Mouse (Mus musculus): ENCODE measurements at regions not wholly inside any gene's neighbourhood (a gene's known extent, or its start where the extent isn't known, plus 50 kb on each side); places are given as distances from the start of the nearest gene placed in this dataset.
"Not testable (repeated sequence)": the region's sequence is repeated elsewhere in the genome, so short reads cannot be mapped to it uniquely, and the experiment has no call there.

DNA sequence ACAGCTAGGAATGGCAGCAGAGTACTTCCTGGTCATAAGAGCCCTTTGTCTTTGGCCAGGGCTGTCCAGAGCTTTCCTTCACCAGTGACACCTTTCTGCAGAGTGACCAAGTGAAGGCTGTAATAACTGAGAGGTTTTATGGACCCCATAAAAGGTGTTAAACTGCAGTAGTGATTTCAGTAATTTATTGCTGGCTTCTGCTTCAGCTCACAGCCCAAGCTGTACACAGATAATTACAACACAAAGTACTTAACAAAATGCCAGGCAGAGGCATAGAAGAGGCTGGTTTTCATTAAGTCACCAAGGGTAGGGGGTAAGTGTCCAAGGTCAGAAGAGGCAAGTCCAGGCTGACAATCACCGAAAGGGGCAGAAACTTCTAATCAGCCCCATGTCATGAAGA, 83.8 kb downstream of the Eif4e start:
- DNase-seq (ENCODE audit: low spot score): no peak

DNA sequence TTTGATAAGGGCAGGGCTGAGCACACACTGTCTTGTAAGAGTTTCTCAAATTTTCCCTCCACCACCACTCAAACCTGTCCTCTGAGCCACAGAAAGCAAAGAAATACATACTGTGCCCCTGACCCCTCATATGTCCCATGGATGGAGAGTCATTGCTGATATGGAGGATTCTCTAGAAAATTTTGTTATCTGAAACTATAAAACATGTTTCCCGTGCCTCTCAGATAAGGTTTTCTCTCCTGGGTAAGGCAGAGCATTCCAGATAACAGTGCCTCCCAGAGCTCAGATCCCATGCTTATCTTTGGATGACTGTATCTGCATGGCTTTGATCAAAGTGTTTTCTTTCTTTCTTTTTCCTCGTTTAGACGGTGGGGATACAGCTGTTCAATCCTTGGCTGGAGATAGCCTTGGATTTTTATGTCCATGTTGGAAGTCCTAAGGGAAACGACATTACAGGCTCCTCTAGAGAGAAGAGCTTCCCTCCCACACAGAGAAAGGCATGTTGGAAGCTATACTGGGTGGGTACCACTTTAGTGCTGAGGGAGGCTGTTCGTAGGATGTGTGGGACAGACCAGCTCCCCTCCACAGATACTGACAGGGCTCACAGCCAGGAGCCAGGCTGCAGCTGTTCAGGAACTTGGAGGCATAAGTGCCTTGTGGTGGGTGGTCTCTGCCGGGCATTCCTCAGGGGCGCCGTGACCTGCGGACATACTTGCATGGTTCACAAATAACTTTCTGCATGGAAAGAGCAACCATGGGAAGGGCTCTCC, 87.1 kb downstream of the Eif4e start:
- peak; percentile 5 for DNase-seq (ENCODE audit: low spot score)

DNA sequence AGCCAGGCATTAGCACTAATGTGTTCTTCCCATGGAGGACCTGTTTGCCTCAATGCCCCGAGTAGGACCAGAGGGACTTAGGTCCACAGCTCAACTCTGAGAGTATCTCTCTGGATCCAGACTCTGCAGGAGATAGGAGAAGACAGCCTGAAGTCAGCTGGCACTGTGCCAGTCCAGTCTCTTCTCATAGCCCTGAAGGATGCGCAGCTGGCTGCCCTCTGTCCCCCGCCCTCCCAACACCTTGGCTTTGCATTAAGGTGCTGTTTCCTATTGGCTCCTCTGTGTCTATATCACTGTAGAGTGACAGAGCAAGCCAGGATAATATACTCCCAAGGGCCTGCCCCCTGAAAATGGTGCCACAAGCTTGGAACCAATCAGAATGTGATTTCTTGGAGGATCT, 87.7 kb downstream of the Eif4e start:
- no peak for DNase-seq (ENCODE audit: low spot score)

DNA sequence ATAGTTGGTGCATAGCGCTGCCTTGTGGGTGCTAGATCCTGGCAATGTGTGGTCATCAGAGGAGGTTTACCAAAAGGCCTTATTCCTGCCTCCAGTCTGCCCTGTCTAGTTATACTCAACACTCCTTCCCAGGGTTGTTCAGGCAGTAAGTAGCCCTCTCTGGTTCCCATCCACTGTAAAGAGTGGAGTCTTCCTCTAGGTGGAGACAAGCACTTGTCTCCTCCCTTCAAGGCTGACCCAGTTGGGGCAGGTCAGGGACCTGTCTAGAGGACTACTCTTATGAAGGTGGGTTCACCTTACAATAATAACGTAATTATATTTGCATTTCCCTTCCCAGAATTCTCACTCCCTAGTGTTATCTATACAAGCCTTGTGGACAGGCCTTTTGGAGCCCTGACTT, 88.9 kb downstream of the Eif4e start:
- DNase-seq (ENCODE audit: low spot score): no peak

DNA sequence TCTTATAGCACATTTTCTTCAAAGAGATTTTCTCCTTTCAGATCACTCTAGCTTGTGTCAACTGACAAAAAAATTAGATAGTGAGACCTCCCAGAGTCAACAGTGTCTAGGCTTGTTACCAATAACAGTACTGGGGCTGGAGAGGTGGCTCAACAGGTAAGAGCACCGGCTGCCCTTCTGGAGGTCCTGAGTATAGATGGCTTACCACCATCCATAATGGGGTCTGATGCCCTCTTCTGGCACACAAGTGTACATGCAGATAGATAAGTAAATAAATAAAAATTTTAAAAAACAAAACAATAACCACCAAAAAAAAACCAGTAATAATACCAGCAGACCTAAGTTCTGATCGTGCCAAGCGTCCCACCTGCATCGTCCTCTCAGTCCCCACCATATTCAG, 94.3 kb downstream of the Eif4e start:
- no peak for DNase-seq (ENCODE audit: low spot score)

DNA sequence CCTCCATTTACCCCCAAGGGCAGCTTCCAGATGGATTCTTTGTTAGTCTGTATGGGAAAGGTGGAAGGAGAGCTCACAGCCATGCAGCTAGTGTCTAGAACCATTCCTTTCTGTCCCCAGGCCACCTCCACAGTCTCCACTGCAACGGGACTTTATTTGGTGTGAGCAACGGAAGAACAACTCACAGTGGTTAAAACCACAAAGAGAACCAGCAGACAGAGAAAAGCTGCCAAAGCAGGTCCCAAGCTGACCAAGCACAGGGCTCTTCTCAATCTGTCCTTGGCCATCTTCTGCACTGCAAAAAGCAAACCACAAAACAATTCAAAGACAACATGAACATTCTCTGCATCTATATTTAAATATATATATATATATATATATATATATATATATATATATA, 98.1 kb downstream of the Eif4e start:
- no peak for DNase-seq (ENCODE audit: low spot score)

DNA sequence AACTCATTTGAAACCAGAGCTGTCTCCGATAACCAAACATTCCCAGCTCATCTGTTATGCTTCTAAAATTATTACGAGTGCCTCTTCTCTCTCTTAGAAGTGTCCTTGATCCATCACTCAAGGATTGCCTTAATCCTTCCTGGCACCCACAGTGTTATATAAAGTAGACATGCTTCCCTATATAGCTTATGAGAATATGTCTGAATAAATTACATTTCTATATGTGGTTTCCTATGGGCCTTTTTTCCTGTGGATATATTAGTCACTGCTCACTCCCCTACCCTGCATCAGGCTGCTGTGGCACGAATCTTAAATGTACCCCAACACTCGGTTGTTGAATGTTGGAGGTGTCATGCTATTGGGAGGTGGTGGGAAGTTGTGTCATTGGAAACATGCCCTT, 100.3 kb downstream of the Eif4e start:
- no peak for DNase-seq (ENCODE audit: low spot score)

DNA sequence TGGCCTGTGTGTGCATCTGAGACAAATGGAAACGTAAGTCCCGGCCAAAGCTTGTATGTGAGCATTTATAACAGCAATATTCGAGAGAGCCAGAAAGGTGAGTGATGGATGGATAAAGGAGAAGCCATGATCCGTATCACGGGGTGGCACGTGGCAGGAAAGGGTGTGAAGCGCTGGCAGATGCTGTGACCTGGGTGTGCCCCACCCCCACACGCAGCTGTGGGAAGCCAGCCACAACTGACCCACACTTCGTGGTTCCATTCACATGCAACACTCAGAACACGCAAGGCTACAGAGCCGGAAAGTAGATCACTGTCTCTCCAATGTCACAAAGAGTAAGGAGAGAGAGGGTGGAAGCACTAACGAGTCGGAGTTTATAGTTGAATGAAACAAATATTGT, 104.3 kb downstream of the Eif4e start:
- DNase-seq (ENCODE audit: low spot score): no peak

DNA sequence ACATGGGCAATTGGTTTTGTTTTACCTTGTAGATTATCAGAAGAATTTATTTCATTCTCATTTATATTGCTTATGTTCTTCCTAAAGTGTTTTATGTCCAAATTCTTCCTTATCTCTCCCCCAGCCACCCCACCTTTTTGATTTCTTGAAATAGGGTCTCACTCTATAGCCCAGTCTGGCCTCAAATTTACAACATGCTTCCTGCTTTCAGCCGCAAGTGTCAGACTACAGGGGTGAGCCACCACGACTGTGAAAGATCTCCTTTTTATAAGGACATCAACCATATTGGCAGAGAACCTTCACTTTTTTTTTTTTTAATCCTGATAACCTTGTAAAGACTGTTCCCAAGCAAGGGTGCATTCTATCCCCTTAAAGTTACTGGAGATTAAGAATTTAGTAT, 106.1 kb downstream of the Eif4e start:
- DNase-seq (ENCODE audit: low spot score): no peak

DNA sequence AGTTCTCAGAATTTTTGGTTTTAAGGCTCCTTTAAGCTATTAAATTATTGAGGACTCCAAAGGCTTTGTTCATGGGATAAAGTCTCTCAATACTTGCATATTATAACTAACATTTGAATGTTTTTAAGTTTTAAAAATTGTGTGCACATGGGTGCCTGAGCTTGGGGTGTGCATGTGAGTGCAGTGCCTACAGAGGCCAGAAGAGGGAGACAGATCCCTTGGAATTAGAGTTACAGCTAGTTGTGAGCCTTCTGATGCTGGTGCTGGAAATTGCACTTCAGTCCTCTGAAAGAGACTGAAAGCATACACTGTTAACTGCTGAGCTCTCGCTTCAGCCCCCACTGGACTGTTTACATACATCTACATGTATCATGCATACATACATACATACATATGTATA, 100.0 kb upstream of the Tspan5 start:
- no peak for DNase-seq (ENCODE audit: low spot score)

DNA sequence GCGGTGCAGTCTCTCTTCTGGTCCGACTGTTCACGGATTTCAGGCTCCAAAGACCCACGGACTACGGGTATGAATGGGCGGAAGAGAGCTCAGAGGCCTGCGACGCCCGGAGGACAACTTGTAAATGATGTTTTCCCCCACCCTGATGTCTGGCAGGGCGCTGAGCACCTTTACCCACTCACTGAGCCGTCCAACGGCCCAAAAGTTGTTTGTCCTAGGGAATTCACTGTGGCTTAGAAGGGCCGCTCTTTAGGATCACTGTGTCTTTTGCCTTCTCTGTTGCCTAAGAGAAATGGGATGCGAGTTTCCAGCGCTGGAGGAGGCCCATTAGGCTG, 98.1 kb upstream of the Tspan5 start:
- no peak for DNase-seq (ENCODE audit: low spot score)

DNA sequence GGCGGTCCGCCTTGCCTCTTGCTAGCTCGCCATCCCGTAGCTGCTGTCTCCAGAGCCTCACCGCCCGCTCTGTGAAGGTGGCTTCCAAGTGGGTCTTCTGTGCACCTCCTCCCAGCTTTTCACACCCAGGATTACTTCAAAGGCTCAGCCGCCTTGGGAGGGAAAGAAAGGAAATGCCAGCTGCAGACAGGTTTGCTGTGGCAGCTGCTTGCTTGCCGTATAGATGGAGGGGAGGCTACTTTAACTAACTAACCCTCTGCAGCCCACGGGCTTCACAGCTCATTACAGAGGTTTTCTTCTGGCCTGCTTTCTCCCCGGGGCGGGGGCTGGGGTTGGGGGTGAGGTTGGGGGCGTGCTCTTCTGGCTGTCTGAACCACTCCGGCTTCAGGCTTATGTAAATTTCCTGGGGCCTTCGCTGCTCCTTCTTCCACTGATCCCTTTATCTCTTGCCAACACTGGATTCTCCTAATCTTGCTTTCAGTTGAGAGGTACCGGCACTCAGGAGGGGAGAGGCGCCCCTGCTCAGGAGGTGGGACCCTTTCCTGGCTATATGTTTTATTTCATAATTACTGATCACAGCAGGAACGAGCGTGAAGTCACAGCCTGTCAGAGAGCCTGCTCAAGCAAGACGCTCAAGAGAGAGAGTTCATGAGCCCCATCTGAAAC, 97.6 kb upstream of the Tspan5 start:
- DNase-seq (ENCODE audit: low spot score): peak; percentile 17

DNA sequence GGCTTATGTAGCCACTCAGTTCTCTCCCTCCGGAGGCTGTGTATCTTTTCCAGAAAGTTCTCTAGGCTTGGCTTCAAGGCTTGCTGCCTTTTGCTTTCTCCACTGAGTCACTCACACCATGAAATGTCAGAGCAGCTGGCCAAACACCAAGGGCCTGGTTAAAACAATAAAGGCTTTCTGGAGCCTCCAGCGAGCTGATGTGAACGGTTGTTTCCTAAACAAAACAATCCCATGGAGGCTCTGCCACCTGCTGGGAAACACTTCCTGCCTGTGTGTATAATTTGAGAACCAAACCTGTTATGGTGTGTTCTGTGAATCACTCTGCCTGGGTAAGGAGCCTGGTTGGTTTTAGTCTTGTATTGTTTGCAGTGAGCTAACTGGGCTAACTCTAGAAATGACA, 96.7 kb upstream of the Tspan5 start:
- DNase-seq (ENCODE audit: low spot score): no peak

DNA sequence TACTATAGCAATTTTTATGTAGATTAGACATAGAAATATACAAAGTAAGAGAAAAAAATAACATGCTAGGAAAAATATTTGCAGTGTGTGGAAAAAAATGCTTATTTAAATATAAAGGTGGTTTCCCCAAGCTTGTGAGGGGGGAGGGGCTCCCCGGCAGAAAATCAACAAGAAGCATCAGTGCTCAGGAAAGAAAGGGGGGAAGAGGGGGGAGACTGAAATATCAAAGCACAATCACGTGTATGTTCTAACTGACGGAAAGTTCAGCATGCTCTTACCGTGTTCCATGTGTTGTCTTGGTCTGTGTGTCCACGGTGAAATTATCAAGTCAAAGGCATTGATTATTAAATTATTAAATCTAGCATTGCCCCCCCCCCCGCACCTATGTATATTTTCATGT, 92.3 kb upstream of the Tspan5 start:
- DNase-seq (ENCODE audit: low spot score): no peak

DNA sequence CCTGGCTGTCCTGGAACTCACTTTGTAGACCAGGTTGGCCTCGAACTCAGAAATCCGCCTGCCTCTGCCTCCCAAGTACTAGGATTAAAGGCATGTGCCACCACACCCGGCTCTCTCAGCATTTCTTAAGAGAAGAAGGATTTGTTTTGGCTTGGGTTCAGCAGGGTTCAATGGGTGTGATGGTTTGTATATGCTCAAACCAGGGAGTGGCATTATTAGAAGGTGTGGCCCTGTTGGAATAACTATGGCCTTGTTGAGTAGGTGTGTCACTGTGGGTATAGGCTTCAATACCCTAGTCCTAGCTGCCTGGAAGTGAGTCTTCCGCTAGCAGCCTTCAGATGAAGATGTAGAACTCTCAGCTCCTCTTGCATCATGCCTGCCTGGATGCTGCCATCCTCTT, 91.3 kb upstream of the Tspan5 start:
- not testable (repeated sequence) for DNase-seq (ENCODE audit: low spot score)

DNA sequence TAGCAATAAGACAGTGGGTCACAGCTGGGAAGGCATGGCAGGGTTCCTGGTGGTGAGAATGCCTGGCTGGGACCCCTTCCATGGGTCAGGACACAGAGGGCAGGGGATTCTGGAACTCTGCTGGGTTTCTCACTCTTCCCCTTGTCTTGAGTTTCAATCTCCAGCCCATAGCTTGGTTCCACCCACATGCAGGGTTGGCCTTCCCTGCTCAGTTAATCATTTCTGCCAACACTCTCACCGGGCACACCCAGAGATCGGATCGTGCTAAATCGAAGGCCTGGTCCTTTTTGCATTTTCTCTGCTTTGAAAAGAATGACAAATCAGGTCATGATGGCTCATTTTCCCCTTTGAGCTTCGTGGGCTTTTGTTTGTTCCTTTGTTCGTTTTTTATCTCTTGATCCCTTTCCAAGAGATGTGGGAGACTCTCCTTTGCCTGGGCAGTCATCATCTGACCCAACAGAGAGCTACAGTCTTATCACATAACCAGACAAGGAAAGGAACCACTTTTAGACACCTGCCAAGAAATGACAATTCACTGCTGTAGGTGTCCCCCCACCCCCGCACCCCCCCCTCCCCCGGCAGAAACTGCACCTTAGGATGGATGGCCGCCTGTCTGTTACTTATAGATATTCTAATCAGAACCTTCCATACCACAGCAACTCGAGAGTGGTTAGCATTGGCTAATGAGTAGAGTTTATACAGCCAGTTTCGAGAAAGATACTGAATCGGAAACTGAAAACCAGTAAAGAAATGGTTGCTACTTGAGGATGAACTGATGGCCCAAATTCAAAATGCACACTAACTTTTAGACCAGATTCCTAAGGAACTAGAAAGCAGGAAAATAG, 90.4 kb upstream of the Tspan5 start:
- no peak for DNase-seq (ENCODE audit: low spot score)

DNA sequence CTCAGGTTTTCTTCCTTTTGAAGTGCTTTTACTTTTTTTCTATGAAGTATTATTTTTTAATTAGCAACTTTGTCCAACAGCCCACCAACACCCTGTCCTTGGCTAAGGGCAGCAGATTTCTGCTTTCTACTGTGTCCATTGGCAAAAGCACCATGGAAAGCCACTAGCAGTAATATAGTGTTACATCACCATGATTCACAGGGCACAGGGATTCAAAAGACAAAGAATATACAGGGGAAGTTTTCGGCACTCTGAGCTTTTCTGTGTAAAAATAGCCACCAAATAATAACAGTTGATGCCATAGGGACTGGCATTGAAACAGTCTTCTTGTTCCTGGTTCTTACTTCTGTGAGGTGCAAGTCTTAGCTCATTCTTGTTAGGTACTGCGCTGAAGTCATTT, 89.8 kb upstream of the Tspan5 start:
- no peak for DNase-seq (ENCODE audit: low spot score)

DNA sequence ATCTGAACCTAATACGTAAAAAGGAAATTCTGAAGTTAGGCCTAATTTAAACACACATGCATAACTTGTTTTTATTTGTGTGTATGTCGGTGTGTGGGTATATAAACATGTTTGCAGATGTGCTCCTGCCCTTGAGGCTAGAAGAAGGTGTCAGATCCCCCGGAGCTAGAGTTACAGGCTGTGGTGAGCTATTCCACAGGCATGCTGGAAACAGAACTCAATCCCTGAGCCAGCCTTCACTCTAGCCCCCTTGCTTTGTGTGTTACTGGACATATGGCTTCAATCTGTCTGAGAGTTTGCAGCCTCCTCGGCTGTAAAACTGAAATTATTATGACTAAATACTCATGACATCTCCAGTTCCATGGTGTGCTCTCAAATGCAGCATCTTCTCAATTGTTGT, 89.3 kb upstream of the Tspan5 start:
- no peak for DNase-seq (ENCODE audit: low spot score)

DNA sequence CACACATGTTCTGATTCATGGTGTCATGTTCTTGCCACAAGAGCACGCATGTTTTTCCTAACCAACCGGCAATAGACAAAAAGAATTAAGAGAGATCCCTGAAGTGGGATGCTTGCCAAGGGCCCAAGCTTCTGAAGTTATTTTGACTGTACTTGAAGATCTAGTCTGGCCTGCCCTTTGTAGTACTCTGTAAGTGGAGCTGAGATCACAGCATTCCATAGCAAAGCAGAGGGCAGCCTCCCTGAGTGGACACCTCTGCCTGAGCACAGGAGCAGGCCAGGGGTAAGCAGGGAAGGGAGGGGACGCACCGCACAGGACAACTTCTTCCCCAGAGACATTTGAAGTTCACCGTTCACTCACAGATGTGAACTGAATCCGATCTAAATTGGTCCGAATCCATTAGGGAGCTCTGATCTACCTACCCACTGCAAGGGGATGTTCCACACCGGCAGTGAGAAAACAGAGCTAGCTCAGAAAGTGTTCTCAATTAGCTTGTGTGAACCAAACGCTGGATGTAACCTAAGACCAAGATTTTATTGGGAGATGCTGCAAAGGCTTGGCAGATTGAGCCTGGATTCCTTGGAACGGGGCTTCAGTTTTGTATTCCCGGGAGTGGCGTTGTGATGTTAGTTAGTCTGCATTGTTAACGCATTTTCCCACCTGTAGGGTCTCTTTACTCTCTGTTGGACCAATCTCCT, 88.3 kb upstream of the Tspan5 start:
- DNase-seq (ENCODE audit: low spot score): no peak

DNA sequence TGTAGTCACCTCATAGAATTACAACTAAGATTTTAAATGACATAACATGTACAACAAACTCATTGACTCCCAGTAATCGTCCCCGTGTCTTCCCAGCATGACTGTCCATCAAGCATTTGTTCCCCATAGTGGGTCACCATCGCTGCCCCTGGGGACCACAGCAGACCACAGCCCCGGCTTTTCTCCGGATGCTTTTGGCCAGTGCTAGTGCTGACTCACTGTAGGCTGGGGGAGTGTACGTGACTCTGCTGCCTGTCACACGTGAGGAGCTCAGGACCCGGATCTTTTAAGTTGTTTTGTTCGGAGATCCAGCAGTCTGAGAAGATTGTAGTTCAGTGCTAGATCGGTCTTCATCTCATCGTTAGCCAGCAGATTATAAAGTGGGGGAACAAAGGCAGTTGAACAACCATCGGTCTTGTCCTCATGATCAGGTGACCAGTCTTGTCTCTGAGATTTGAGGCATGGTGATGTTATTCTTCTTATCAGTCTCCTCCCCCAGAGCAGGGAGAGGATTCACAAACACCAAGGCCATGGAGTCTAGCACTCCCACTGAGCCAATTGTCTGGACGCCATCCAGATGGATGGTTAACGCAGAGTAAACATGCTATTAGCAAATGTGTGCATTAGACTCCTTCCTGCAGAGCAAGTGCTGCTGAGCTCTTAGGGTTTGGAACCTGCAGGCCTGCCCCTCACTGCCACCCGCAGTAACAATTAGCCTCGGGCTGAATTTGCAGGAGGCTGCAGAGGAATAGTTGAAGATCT, 87.2 kb upstream of the Tspan5 start:
- no peak for DNase-seq (ENCODE audit: low spot score)

DNA sequence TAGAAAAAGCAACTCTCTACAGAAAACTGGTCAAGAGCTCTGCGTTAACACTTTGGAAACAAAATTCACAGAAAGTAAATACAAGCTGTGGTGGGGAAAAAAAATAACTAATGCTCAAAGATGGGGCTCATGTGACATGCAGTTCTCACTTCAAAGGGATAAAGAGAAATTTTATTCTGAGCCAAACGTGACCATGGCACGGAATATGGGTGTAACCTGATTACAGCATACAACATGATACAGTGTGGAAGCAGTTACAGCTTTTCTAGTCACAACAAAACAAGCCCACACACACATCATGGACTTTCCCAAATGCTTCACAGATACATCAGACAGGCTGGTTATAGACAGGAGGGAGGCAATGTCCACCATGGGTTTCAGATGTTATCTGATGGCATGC, 86.5 kb upstream of the Tspan5 start:
- DNase-seq (ENCODE audit: low spot score): no peak

DNA sequence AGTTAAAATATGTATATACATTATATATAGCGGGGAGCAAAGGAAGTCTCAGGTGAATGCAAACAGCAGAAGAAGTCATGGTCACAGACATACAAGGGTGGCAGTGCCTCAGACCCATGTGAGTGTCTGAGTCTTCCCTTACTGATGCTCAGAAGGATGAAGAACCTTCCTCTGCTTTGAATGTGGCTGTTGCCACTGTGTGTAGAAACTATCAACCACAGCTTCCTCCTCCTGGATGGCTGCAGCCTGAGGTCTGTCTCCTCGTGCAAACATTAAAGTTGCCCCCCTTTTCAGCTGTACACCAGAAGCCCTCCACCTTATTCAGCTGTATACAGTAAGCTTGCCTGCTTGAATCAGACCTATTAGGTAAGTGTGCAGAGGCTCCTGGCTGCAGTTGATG, 79.4 kb upstream of the Tspan5 start:
- DNase-seq (ENCODE audit: low spot score): no peak

Measured in ovary, postnatal 10 days (tissue).